Mouse (Mus musculus): Measurements from ENCODE around the gene Dnlz.
A peak's percentile ranks its signal among the peaks of the same experiment; 100 is the strongest.

Gene Dnlz

GRCm38 (mm10) chr2:26356678-26357077 lies 4.8 kb upstream of the Dnlz start:
- no peak for DNase-seq (ENCODE audit: low spot score)

- no peak for DNase-seq (ENCODE audit: low spot score)
Observed at GRCm38 (mm10) chr2:26356231-26356630, 4.3 kb upstream of the Dnlz start.

GRCm38 (mm10) chr2:26354401-26354800 lies 2.5 kb upstream of the Dnlz start:
- no peak for DNase-seq (ENCODE audit: low spot score)

GRCm38 (mm10) chr2:26353066-26353980 lies 1.4 kb upstream of the Dnlz start:
- DNase-seq (ENCODE audit: low spot score) = no peak

- DNase-seq (ENCODE audit: low spot score) = peak; percentile 69
Observed at GRCm38 (mm10) chr2:26352291-26352910, 491 bp upstream of the Dnlz start.

GRCm38 (mm10) chr2:26348241-26348640 lies 3.7 kb downstream of the Dnlz start:
- DNase-seq (ENCODE audit: low spot score) = no peak

- DNase-seq (ENCODE audit: low spot score) = no peak
Observed at GRCm38 (mm10) chr2:26342609-26343490, 9.1 kb downstream of the Dnlz start.

GRCm38 (mm10) chr2:26342044-26342443 lies 9.9 kb downstream of the Dnlz start:
- DNase-seq (ENCODE audit: low spot score) = peak; percentile 60

- DNase-seq (ENCODE audit: low spot score) = no peak
Observed at GRCm38 (mm10) chr2:26341510-26341981, 10.4 kb downstream of the Dnlz start.

- peak; percentile 70 for DNase-seq (ENCODE audit: low spot score)
Observed at GRCm38 (mm10) chr2:26339204-26339551, 12.7 kb downstream of the Dnlz start.

GRCm38 (mm10) chr2:26338302-26339203 lies 13.4 kb downstream of the Dnlz start:
- no peak for DNase-seq (ENCODE audit: low spot score)

- DNase-seq (ENCODE audit: low spot score) = no peak
Observed at GRCm38 (mm10) chr2:26330702-26331101, 21.2 kb downstream of the Dnlz start.

GRCm38 (mm10) chr2:26330056-26330468 lies 21.8 kb downstream of the Dnlz start:
- no peak for DNase-seq (ENCODE audit: low spot score)

- DNase-seq (ENCODE audit: low spot score) = no peak
Observed at GRCm38 (mm10) chr2:26329402-26329801, 22.5 kb downstream of the Dnlz start.

GRCm38 (mm10) chr2:26327852-26328251 lies 24.1 kb downstream of the Dnlz start:
- DNase-seq (ENCODE audit: low spot score) = no peak

GRCm38 (mm10) chr2:26325386-26326181 lies 26.3 kb downstream of the Dnlz start:
- DNase-seq (ENCODE audit: low spot score) = peak; percentile 63

- DNase-seq (ENCODE audit: low spot score) = no peak
Observed at GRCm38 (mm10) chr2:26324917-26325316, 27.0 kb downstream of the Dnlz start.

GRCm38 (mm10) chr2:26323589-26324325 lies 28.2 kb downstream of the Dnlz start:
- no peak for DNase-seq (ENCODE audit: low spot score)
